ENCODE assay signal across 10 mouse cellular contexts in genomic region chr12:101084881-101085666, GRCm38 (mm10). TPM values are rescaled to one million over a fixed set of nuclear protein-coding genes. Genes with fewer than 3 reads are reported as not detected.
DNase-seq lines count a peak whose midpoint lies in the region; ATAC-seq lines count a peak whose summit lies in the region.
"Had no signal": no experiment of that assay in that cellular context is flagged by ENCODE, and none has a peak within 500 bp of the region (broad histone marks: within the 10 kb centered on the region; RNA-seq: fewer than 3 reads in every experiment).

No protein-coding gene starts in this region.

- peak overlapping the region; percentile 99; the same call in 1 of the 2 replicates for H3K4me3 ChIP-seq in hindbrain, embryonic 10.5 days
- H3K4me3 ChIP-seq in hindbrain, embryonic 11.5 days (ENCODE audit: low read depth, low read length), result no peak overlapping the region
- H3K4me3 ChIP-seq in embryonic facial prominence, embryonic 10.5 days, result peak overlapping the region; percentile 100
- no peak overlapping the region for H3K4me3 ChIP-seq in hindbrain, embryonic 14.5 days (replicated peaks; ENCODE audit: low read length)
- no peak overlapping the region for H3K4me3 ChIP-seq in midbrain, embryonic 12.5 days

- H3K4me1 ChIP-seq in hindbrain, embryonic 10.5 days (replicated peaks), result peaks cover 23% of the 10 kb centered on the region
- H3K4me1 ChIP-seq in hindbrain, embryonic 11.5 days (replicated peaks; ENCODE audit: control insufficient read depth, insufficient read depth, low read length), result no peaks in the 10 kb centered on the region
- peaks cover 25% of the 10 kb centered on the region for H3K4me1 ChIP-seq in embryonic facial prominence, embryonic 10.5 days
- H3K4me1 ChIP-seq in hindbrain, embryonic 14.5 days (replicated peaks; ENCODE audit: control insufficient read depth, insufficient read depth, low read length), result peaks cover 27% of the 10 kb centered on the region
- H3K4me1 ChIP-seq in midbrain, embryonic 12.5 days, result peaks cover 21% of the 10 kb centered on the region

- H3K27me3 ChIP-seq in hindbrain, embryonic 10.5 days (ENCODE audit: insufficient read depth, poor library complexity, severe bottlenecking), result no peaks in the 10 kb centered on the region
- no peaks in the 10 kb centered on the region for H3K27me3 ChIP-seq in hindbrain, embryonic 11.5 days (ENCODE audit: control insufficient read depth, insufficient read depth, low read length)
- H3K27me3 ChIP-seq in embryonic facial prominence, embryonic 10.5 days (replicated peaks; ENCODE audit: low read depth, poor library complexity, severe bottlenecking), result no peaks in the 10 kb centered on the region
- no peaks in the 10 kb centered on the region for H3K27me3 ChIP-seq in hindbrain, embryonic 14.5 days (ENCODE audit: control insufficient read depth, insufficient read depth, low read length)
- H3K27me3 ChIP-seq in midbrain, embryonic 12.5 days, result no peaks in the 10 kb centered on the region

- WGBS in hindbrain, embryonic 10.5 days, result 92% methylated on average over 9 of the region's 9 CpGs
- 93% methylated on average over 9 of the region's 9 CpGs for WGBS in hindbrain, embryonic 11.5 days
- 92% methylated on average over 9 of the region's 9 CpGs for WGBS in embryonic facial prominence, embryonic 10.5 days
- 95% methylated on average over 9 of the region's 9 CpGs for WGBS in hindbrain, embryonic 14.5 days
- WGBS in midbrain, embryonic 12.5 days, result 91% methylated on average over 9 of the region's 9 CpGs

- peaks cover 12% of the 10 kb centered on the region for H3K36me3 ChIP-seq in hindbrain, embryonic 10.5 days
- H3K36me3 ChIP-seq in hindbrain, embryonic 11.5 days (ENCODE audit: control insufficient read depth, insufficient read depth, low read length), result no peaks in the 10 kb centered on the region
- peaks cover 12% of the 10 kb centered on the region for H3K36me3 ChIP-seq in embryonic facial prominence, embryonic 10.5 days (replicated peaks)
- 0 out of 2 replicates have a peak, but pooled peaks cover 3% of the 10 kb centered on the region for H3K36me3 ChIP-seq in hindbrain, embryonic 14.5 days (replicated peaks; ENCODE audit: control insufficient read depth, insufficient read depth)
- H3K36me3 ChIP-seq in midbrain, embryonic 12.5 days, result peaks cover 7% of the 10 kb centered on the region; the same call in 1 of the 2 replicates

- H3K27ac ChIP-seq in hindbrain, embryonic 10.5 days, result no peak overlapping the region
- no peak overlapping the region for H3K27ac ChIP-seq in hindbrain, embryonic 11.5 days (ENCODE audit: low read depth, low read length)
- H3K27ac ChIP-seq in embryonic facial prominence, embryonic 10.5 days (replicated peaks), result no peak overlapping the region
- 0 out of 2 replicates have a peak overlapping the region, but pooled peaks have one; percentile 98 for H3K27ac ChIP-seq in hindbrain, embryonic 14.5 days
- no peak overlapping the region for H3K27ac ChIP-seq in midbrain, embryonic 12.5 days (replicated peaks)

- H3K4me2 ChIP-seq in hindbrain, embryonic 11.5 days (replicated peaks; ENCODE audit: low read depth, low read length), result no peak overlapping the region
- peak overlapping the region; percentile 82 for H3K4me2 ChIP-seq in hindbrain, embryonic 14.5 days (replicated peaks)
- H3K4me2 ChIP-seq in midbrain, embryonic 12.5 days (replicated peaks), result peak overlapping the region; percentile 94

- no peak for ATAC-seq in hindbrain, embryonic 11.5 days (ENCODE audit: low FRiP score)
- ATAC-seq in hindbrain, embryonic 14.5 days (ENCODE audit: low FRiP score), result no peak
- ATAC-seq in midbrain, embryonic 12.5 days (ENCODE audit: low FRiP score, low read depth), result no peak
- ATAC-seq in frontal cortex, adult (ENCODE audit: low TSS enrichment), result no peak

- H3K9ac ChIP-seq in hindbrain, embryonic 11.5 days (ENCODE audit: low read depth, low read length), result no peak overlapping the region
- peak overlapping the region; percentile 99 for H3K9ac ChIP-seq in hindbrain, embryonic 14.5 days
- H3K9ac ChIP-seq in midbrain, embryonic 12.5 days (replicated peaks), result 0 out of 2 replicates have a peak overlapping the region, but pooled peaks have one; percentile 99

- DNase-seq in hindbrain, embryonic 10.5 days (ENCODE audit: low spot score), result no peak
- DNase-seq in hindbrain, embryonic 11.5 days (ENCODE audit: low spot score), result no peak
- no peak for DNase-seq in embryonic facial prominence, embryonic 10.5 days (ENCODE audit: low spot score)
- DNase-seq in hindbrain, embryonic 14.5 days (ENCODE audit: low spot score), result no peak
- DNase-seq in cerebellum, postnatal 10 days, result no peak
- DNase-seq in thymus, postnatal 25 days, result no peak
- DNase-seq: embryo, embryonic 11 days; gastrocnemius, postnatal 10 days had no signal

- H3K9me3 ChIP-seq in hindbrain, embryonic 10.5 days, result no peaks in the 10 kb centered on the region
- H3K9me3 ChIP-seq in hindbrain, embryonic 11.5 days (ENCODE audit: control insufficient read depth, low read length), result no peaks in the 10 kb centered on the region
- no peaks in the 10 kb centered on the region for H3K9me3 ChIP-seq in embryonic facial prominence, embryonic 10.5 days
- H3K9me3 ChIP-seq in hindbrain, embryonic 14.5 days (ENCODE audit: control insufficient read depth, low read length), result no peaks in the 10 kb centered on the region
- H3K9me3 ChIP-seq in midbrain, embryonic 12.5 days, result no peaks in the 10 kb centered on the region

RNA-seq across cellular contexts. Expression of gene Ppp4r3a, which starts 1.6 kb away (rescaled TPM):
- polyA plus RNA-seq in hindbrain, embryonic 10.5 days (2016; fragmentation: Nextera tagmentation; extraction: Ambion mirVana), result 50.3 and 50.8 TPM in 2 replicates
- polyA plus RNA-seq in hindbrain, embryonic 11.5 days (2014; fragmentation: Nextera tagmentation; extraction: Ambion mirVana), result 59.9 and 63.6 TPM in 2 replicates
- 50.5 and 55.4 TPM in 2 replicates for polyA plus RNA-seq in embryonic facial prominence, embryonic 10.5 days (2016; fragmentation: Nextera tagmentation; extraction: Ambion mirVana)
- 29.1 and 33.6 TPM in 2 replicates for polyA plus RNA-seq in hindbrain, embryonic 14.5 days (2014; fragmentation: Nextera tagmentation; extraction: Ambion mirVana)
- polyA plus RNA-seq in midbrain, embryonic 12.5 days (2016; fragmentation: Nextera tagmentation; extraction: Ambion mirVana), result 79.5 and 80.2 TPM in 2 replicates

RNA-seq across cellular contexts. Expression of gene Ccdc88c, which starts 56.2 kb away (rescaled TPM):
- polyA plus RNA-seq in hindbrain, embryonic 10.5 days (2016; fragmentation: Nextera tagmentation; extraction: Ambion mirVana), result 13.3 and 17.6 TPM in 2 replicates
- 11.6 and 14.1 TPM in 2 replicates for polyA plus RNA-seq in hindbrain, embryonic 11.5 days (2014; fragmentation: Nextera tagmentation; extraction: Ambion mirVana)
- 10.8 and 12.5 TPM in 2 replicates for polyA plus RNA-seq in embryonic facial prominence, embryonic 10.5 days (2016; fragmentation: Nextera tagmentation; extraction: Ambion mirVana)
- 11.1 and 13.3 TPM in 2 replicates for polyA plus RNA-seq in hindbrain, embryonic 14.5 days (2014; fragmentation: Nextera tagmentation; extraction: Ambion mirVana)
- polyA plus RNA-seq in midbrain, embryonic 12.5 days (2016; fragmentation: Nextera tagmentation; extraction: Ambion mirVana), result 17.1 and 19.6 TPM in 2 replicates

Comparison
In these comparisons a context has a peak if more than half of its experiments do, and no peak if none do; other contexts are left out.
1. H3K4me3 ChIP-seq: peak in hindbrain, embryonic 10.5 days (single experiment) and embryonic facial prominence, embryonic 10.5 days (single experiment); none in hindbrain, embryonic 11.5 days (single experiment), hindbrain, embryonic 14.5 days (single experiment) and midbrain, embryonic 12.5 days (single experiment).